Mouse (Mus musculus): ENCODE data around the gene Krtap31-1. TPM values are rescaled to one million over a fixed set of nuclear protein-coding genes. Genes with fewer than 3 reads are reported as not detected.
"Not testable (repeated sequence)": the region's sequence is repeated elsewhere in the genome, so short reads cannot be mapped to it uniquely, and the experiment has no call there.

Krtap31-1 gene
- not detected in 2 replicates for polyA plus RNA-seq (2016; fragmentation: Nextera tagmentation; extraction: Ambion mirVana)

- WGBS, result 82% methylated on average over 2 of the region's 2 CpGs
These were observed at the start of gene Krtap31-1 for GRCm38 (mm10) chr11:99907620-99908019. Gene Krtap31-1 (plus strand): TSS chr11:99907920.

DNA sequence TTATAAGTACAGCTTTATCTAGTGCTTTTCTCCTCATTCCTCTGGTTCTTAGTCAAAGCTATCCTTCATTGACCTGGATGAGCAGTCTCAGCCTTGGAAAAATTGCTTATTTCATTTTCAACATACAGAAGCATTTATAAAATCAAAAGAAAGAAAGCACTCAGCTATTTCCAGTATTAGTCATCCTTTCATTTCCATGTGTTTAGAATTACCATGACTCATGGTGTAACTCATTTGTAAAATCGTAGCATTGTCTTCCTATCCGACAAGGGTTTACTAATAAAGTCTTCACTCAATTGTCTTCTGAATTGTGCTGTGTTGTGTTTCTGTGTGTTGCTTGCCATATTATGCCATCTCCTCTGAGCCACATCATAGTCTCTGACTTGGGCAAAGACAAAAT is 49.0 kb upstream of the Krtap31-1 start:
- no peak for ATAC-seq (ENCODE audit: low FRiP score)
- WGBS, result 83% methylated on average over 2 of the region's 2 CpGs
- no peaks in the 10 kb centered on the region for H3K36me3 ChIP-seq

More at GRCm38 (mm10) chr11:99907620-99908019, at the start of gene Krtap31-1:
- Histone ChIP-seq H3K27ac (no peak within 1 kb of the TSS), H3K4me3 (no peak within 1 kb of the TSS), H3K4me1 (no peaks in the 10 kb centered on the region), H3K9ac (no peak within 1 kb of the TSS), H3K27me3 (no peaks in the 10 kb centered on the region), H3K4me2 (replicated peaks) (no peak within 1 kb of the TSS), H3K36me3 (no peaks in the 10 kb centered on the region), H3K9me3 (replicated peaks) (no peaks in the 10 kb centered on the region)
- no peak for ATAC-seq (ENCODE audit: low FRiP score)

GRCm38 (mm10) chr11:99864176-99864575 is 43.5 kb upstream of the Krtap31-1 start, which contains the start of gene Gm11559:
Gene Gm11559 (plus strand): TSS chr11:99864476.
- WGBS, result 79% methylated on average over 1 of the region's 1 CpGs

More for the DNA sequence above, 49.0 kb upstream of the Krtap31-1 start:
- Histone ChIP-seq H3K4me1 (no peaks in the 10 kb centered on the region), H3K27me3 (no peaks in the 10 kb centered on the region), H3K27ac (no peak overlapping the region), H3K4me2 (replicated peaks) (no peak overlapping the region), H3K4me3 (no peak overlapping the region), H3K9ac (no peak overlapping the region), H3K9me3 (replicated peaks) (no peaks in the 10 kb centered on the region)

GRCm38 (mm10) chr11:99873089-99873488 is 34.6 kb upstream of the Krtap31-1 start, which contains the start of gene Krtap9-1:
Gene Krtap9-1 (plus strand): TSS chr11:99873389.
- H3K27me3 ChIP-seq; H3K9me3 ChIP-seq (replicated peaks); H3K36me3 ChIP-seq; ATAC-seq (ENCODE audit: low FRiP score); H3K4me1 ChIP-seq; H3K4me3 ChIP-seq; H3K4me2 ChIP-seq (replicated peaks); H3K27ac ChIP-seq; H3K9ac ChIP-seq: not testable (repeated sequence)
- 88% methylated on average over 1 of the region's 1 CpGs for WGBS

More at GRCm38 (mm10) chr11:99864176-99864575, 43.5 kb upstream of the Krtap31-1 start, which contains the start of gene Gm11559:
- not testable (repeated sequence) for H3K27me3 ChIP-seq; H3K36me3 ChIP-seq; H3K4me3 ChIP-seq; H3K9me3 ChIP-seq (replicated peaks); ATAC-seq (ENCODE audit: low FRiP score); H3K4me2 ChIP-seq (replicated peaks); H3K4me1 ChIP-seq; H3K9ac ChIP-seq; H3K27ac ChIP-seq

GRCm38 (mm10) chr11:99878887-99879286 is 28.8 kb upstream of the Krtap31-1 start, which contains the start of gene Gm11567:
Gene Gm11567 (plus strand): TSS chr11:99879187.
- 47% methylated on average over 1 of the region's 1 CpGs for WGBS
- H3K27ac ChIP-seq; H3K9me3 ChIP-seq (replicated peaks); H3K4me1 ChIP-seq; ATAC-seq (ENCODE audit: low FRiP score); H3K9ac ChIP-seq; H3K27me3 ChIP-seq; H3K4me3 ChIP-seq; H3K36me3 ChIP-seq; H3K4me2 ChIP-seq (replicated peaks): not testable (repeated sequence)

DNA sequence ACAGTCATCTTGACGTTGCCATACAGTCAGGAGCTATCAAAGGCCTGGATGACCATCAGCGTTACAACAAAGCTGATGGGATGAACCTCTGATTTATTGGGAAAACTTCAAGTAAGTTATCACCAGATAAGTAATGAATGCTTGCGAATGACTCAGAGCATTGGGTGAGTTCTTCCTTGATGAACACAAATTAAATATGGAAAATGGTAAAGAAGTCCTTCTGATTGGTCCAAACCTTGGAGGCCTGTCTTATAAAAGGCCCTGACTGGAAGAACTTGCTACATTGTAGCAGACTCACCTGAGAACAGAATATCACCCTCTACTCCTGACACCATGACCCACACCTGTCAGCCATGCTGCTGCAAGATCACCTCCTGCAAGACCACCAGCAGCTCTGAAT is 6.7 kb downstream of the Krtap31-1 start, which contains the start of gene Gm11565:
Gene Gm11565 (plus strand): TSS at position 301 of the 400 bp plus-strand sequence.
- Histone ChIP-seq H3K9ac (no peak within 1 kb of the TSS), H3K36me3 (no peaks in the 10 kb centered on the region), H3K4me2 (replicated peaks) (no peak within 1 kb of the TSS), H3K4me1 (no peaks in the 10 kb centered on the region), H3K27ac (no peak within 1 kb of the TSS), H3K4me3 (no peak within 1 kb of the TSS), H3K27me3 (no peaks in the 10 kb centered on the region), H3K9me3 (replicated peaks) (no peaks in the 10 kb centered on the region)
- WGBS, result 95% methylated on average over 3 of the region's 3 CpGs
- no peak for ATAC-seq (ENCODE audit: low FRiP score)

- no peak within 1 kb of the TSS for H3K27ac ChIP-seq
- no peaks in the 10 kb centered on the region; the same call in 1 of the 2 replicates for H3K9me3 ChIP-seq (replicated peaks)
- no peaks in the 10 kb centered on the region for H3K27me3 ChIP-seq
- WGBS, result 94% methylated on average over 1 of the region's 1 CpGs
- no peaks in the 10 kb centered on the region for H3K36me3 ChIP-seq
- no peak within 1 kb of the TSS for H3K4me3 ChIP-seq
- no peaks in the 10 kb centered on the region for H3K4me1 ChIP-seq
- no peak within 1 kb of the TSS for H3K4me2 ChIP-seq (replicated peaks)
- ATAC-seq (ENCODE audit: low FRiP score), result no peak
- no peak within 1 kb of the TSS for H3K9ac ChIP-seq
These were observed 28.3 kb downstream of the Krtap31-1 start, which contains the start of gene Krtap31-2 for GRCm38 (mm10) chr11:99935991-99936390. Gene Krtap31-2 (plus strand): TSS chr11:99936291.

- no peaks in the 10 kb centered on the region for H3K36me3 ChIP-seq
- ATAC-seq (ENCODE audit: low FRiP score), result no peak
- no peaks in the 10 kb centered on the region for H3K27me3 ChIP-seq
- H3K9me3 ChIP-seq (replicated peaks), result no peaks in the 10 kb centered on the region
- H3K4me3 ChIP-seq, result no peak overlapping the region
- H3K4me2 ChIP-seq (replicated peaks), result no peak overlapping the region
- H3K9ac ChIP-seq, result no peak overlapping the region
- H3K4me1 ChIP-seq, result no peaks in the 10 kb centered on the region
- H3K27ac ChIP-seq, result no peak overlapping the region
- 84% methylated on average over 9 of the region's 9 CpGs for WGBS
These were observed 30.1 kb downstream of the Krtap31-1 start for GRCm38 (mm10) chr11:99937751-99938264.

DNA sequence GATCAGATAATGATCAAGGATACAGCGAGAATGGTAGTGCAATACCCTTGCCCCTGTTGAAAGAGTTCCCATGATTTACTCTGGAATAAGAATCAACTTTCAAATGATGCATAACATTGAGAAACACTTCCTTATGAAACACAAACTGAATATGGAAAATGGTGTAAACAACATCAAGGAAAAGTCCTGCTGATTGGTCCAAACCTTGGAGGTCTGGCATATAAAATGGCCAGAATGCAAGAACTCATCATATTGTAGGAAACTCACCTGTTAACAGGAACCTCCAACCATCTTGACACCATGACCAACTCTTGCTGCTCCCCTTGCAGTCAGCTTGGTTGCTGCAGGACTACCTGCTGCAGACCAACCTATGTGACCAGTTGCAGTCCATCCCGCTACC is 40.5 kb downstream of the Krtap31-1 start, which contains the start of gene Krtap9-5:
Gene Krtap9-5 (plus strand): TSS at position 301 of the 400 bp plus-strand sequence.
- H3K9ac ChIP-seq, result no peak within 1 kb of the TSS

More for the DNA sequence above, 40.5 kb downstream of the Krtap31-1 start, which contains the start of gene Krtap9-5:
- no peak within 1 kb of the TSS for H3K4me2 ChIP-seq (replicated peaks)
- H3K27me3 ChIP-seq, result no peaks in the 10 kb centered on the region
- ATAC-seq (ENCODE audit: low FRiP score), result no peak
- H3K27ac ChIP-seq, result no peak within 1 kb of the TSS
- H3K4me3 ChIP-seq, result no peak within 1 kb of the TSS
- WGBS, result 86% methylated on average over 2 of the region's 2 CpGs
- no peaks in the 10 kb centered on the region for H3K9me3 ChIP-seq (replicated peaks)
- H3K4me1 ChIP-seq, result no peaks in the 10 kb centered on the region
- H3K36me3 ChIP-seq, result no peaks in the 10 kb centered on the region

Other genes with a start within 250 kb of the Krtap31-1 start
- not detected in 2 replicates for gene Gm11563, start 249.0 kb upstream of the Krtap31-1 start, polyA plus RNA-seq (2016; fragmentation: Nextera tagmentation; extraction: Ambion mirVana)
- not detected in 2 replicates for gene Krtap4-6, start 242.0 kb upstream of the Krtap31-1 start, polyA plus RNA-seq (2016; fragmentation: Nextera tagmentation; extraction: Ambion mirVana)
- not detected in 2 replicates for gene Gm14190, start 217.2 kb upstream of the Krtap31-1 start, polyA plus RNA-seq (2016; fragmentation: Nextera tagmentation; extraction: Ambion mirVana)
- not detected in 2 replicates for gene Gm14180, start 173.6 kb upstream of the Krtap31-1 start, polyA plus RNA-seq (2016; fragmentation: Nextera tagmentation; extraction: Ambion mirVana)
- gene Gm11595, start 135.0 kb upstream of the Krtap31-1 start, polyA plus RNA-seq (2016; fragmentation: Nextera tagmentation; extraction: Ambion mirVana), result not detected in 2 replicates
- not detected in 2 replicates for gene Krtap4-8, start 127.2 kb upstream of the Krtap31-1 start, polyA plus RNA-seq (2016; fragmentation: Nextera tagmentation; extraction: Ambion mirVana)
- not detected in 2 replicates for gene Krtap4-9, start 122.7 kb upstream of the Krtap31-1 start, polyA plus RNA-seq (2016; fragmentation: Nextera tagmentation; extraction: Ambion mirVana)
- not detected in 2 replicates for gene Gm11596, start 114.5 kb upstream of the Krtap31-1 start, polyA plus RNA-seq (2016; fragmentation: Nextera tagmentation; extraction: Ambion mirVana)
- not detected in 2 replicates for gene Gm11569, start 109.0 kb upstream of the Krtap31-1 start, polyA plus RNA-seq (2016; fragmentation: Nextera tagmentation; extraction: Ambion mirVana)
- not detected in 2 replicates for gene Gm11554, start 103.5 kb upstream of the Krtap31-1 start, polyA plus RNA-seq (2016; fragmentation: Nextera tagmentation; extraction: Ambion mirVana)
- not detected in 2 replicates for gene Krtap4-13, start 98.0 kb upstream of the Krtap31-1 start, polyA plus RNA-seq (2016; fragmentation: Nextera tagmentation; extraction: Ambion mirVana)
- gene Gm11564, start 92.3 kb upstream of the Krtap31-1 start, polyA plus RNA-seq (2016; fragmentation: Nextera tagmentation; extraction: Ambion mirVana), result not detected in 2 replicates
- not detected in 2 replicates for gene 2300003K06Rik, start 69.9 kb upstream of the Krtap31-1 start, polyA plus RNA-seq (2016; fragmentation: Nextera tagmentation; extraction: Ambion mirVana)
- gene Krtap4-16, start 56.3 kb upstream of the Krtap31-1 start, polyA plus RNA-seq (2016; fragmentation: Nextera tagmentation; extraction: Ambion mirVana), result not detected in 2 replicates
- not detected in 2 replicates for gene Gm11568, start 50.0 kb upstream of the Krtap31-1 start, polyA plus RNA-seq (2016; fragmentation: Nextera tagmentation; extraction: Ambion mirVana)
- not detected in 2 replicates for gene Gm11559, start 43.4 kb upstream of the Krtap31-1 start, polyA plus RNA-seq (2016; fragmentation: Nextera tagmentation; extraction: Ambion mirVana)
- gene Krtap9-1, start 34.5 kb upstream of the Krtap31-1 start, polyA plus RNA-seq (2016; fragmentation: Nextera tagmentation; extraction: Ambion mirVana), result not detected in 2 replicates
- gene Gm11567, start 28.7 kb upstream of the Krtap31-1 start, polyA plus RNA-seq (2016; fragmentation: Nextera tagmentation; extraction: Ambion mirVana), result not detected in 2 replicates
- gene Gm11565, start 6.8 kb downstream of the Krtap31-1 start, polyA plus RNA-seq (2016; fragmentation: Nextera tagmentation; extraction: Ambion mirVana), result not detected in 2 replicates
- gene Krtap31-2, start 28.4 kb downstream of the Krtap31-1 start, polyA plus RNA-seq (2016; fragmentation: Nextera tagmentation; extraction: Ambion mirVana), result not detected in 2 replicates
- not detected in 2 replicates for gene Krtap9-5, start 40.6 kb downstream of the Krtap31-1 start, polyA plus RNA-seq (2016; fragmentation: Nextera tagmentation; extraction: Ambion mirVana)
- gene Krtap29-1, start 71.1 kb downstream of the Krtap31-1 start, polyA plus RNA-seq (2016; fragmentation: Nextera tagmentation; extraction: Ambion mirVana), result not detected in 2 replicates
- gene Krtap16-1, start 78.7 kb downstream of the Krtap31-1 start, polyA plus RNA-seq (2016; fragmentation: Nextera tagmentation; extraction: Ambion mirVana), result not detected in 2 replicates
- not detected in 2 replicates for gene Krtap17-1, start 86.1 kb downstream of the Krtap31-1 start, polyA plus RNA-seq (2016; fragmentation: Nextera tagmentation; extraction: Ambion mirVana)
- not detected in 2 replicates for gene Krt33a, start 108.3 kb downstream of the Krtap31-1 start, polyA plus RNA-seq (2016; fragmentation: Nextera tagmentation; extraction: Ambion mirVana)
- 0.14 TPM in 1 of 2 replicates, not detected in the other for gene Krt33b, start 121.9 kb downstream of the Krtap31-1 start, polyA plus RNA-seq (2016; fragmentation: Nextera tagmentation; extraction: Ambion mirVana)
- not detected in 2 replicates for gene Krt34, start 133.6 kb downstream of the Krtap31-1 start, polyA plus RNA-seq (2016; fragmentation: Nextera tagmentation; extraction: Ambion mirVana)
- gene Krt31, start 142.6 kb downstream of the Krtap31-1 start, polyA plus RNA-seq (2016; fragmentation: Nextera tagmentation; extraction: Ambion mirVana), result not detected in 2 replicates
- gene Krt32, start 180.3 kb downstream of the Krtap31-1 start, polyA plus RNA-seq (2016; fragmentation: Nextera tagmentation; extraction: Ambion mirVana), result not detected in 2 replicates
- gene Krt35, start 188.3 kb downstream of the Krtap31-1 start, polyA plus RNA-seq (2016; fragmentation: Nextera tagmentation; extraction: Ambion mirVana), result not detected in 2 replicates
- not detected in 2 replicates for gene Krt36, start 197.7 kb downstream of the Krtap31-1 start, polyA plus RNA-seq (2016; fragmentation: Nextera tagmentation; extraction: Ambion mirVana)
- not detected in 2 replicates for gene Krt13, start 213.6 kb downstream of the Krtap31-1 start, polyA plus RNA-seq (2016; fragmentation: Nextera tagmentation; extraction: Ambion mirVana)
- gene Krt15, start 228.0 kb downstream of the Krtap31-1 start, polyA plus RNA-seq (2016; fragmentation: Nextera tagmentation; extraction: Ambion mirVana), result 10.5 and 17.3 TPM in 2 replicates
- gene Krt19, start 240.7 kb downstream of the Krtap31-1 start, polyA plus RNA-seq (2016; fragmentation: Nextera tagmentation; extraction: Ambion mirVana), result 4.5 and 6.7 TPM in 2 replicates

Measured in hindbrain, embryonic 12.5 days (tissue).